Mouse (Mus musculus) myocyte (in vitro differentiated cells): ENCODE measurements around the gene Anks1. TPM values are rescaled to one million over a fixed set of nuclear protein-coding genes. Genes with fewer than 3 reads are reported as not detected.

Experiments
- H3K27me3 ChIP-seq: one replicate; pipeline ENCODE4 v1.6.1; 2011; ENCODE audit not compliant: control insufficient read depth, insufficient read depth, insufficient read length
- H3K36me3 ChIP-seq: one replicate; pipeline ENCODE4 v1.6.1; 2011; ENCODE audit not compliant: control insufficient read depth, insufficient read depth
- H3K4me2 ChIP-seq: one replicate; pipeline ENCODE4 v1.6.1; 2011; ENCODE audit warnings: low read depth, control low read depth
- H3K4me3 ChIP-seq: one replicate; pipeline ENCODE4 v1.5.1; 2011; ENCODE audit warnings: mild to moderate bottlenecking, control low read depth, moderate library complexity
- H3K79me2 ChIP-seq: one replicate; pipeline ENCODE4 v1.6.1; 2011; ENCODE audit not compliant: control insufficient read depth, insufficient read depth
- H3ac ChIP-seq: one replicate; pipeline ENCODE4 v1.6.1; 2011; ENCODE audit not compliant: control insufficient read depth, insufficient read length
- CEBPB ChIP-seq: IDR thresholded peaks from 2 replicates; pipeline ENCODE4 v1.6.1; 2011; ENCODE audit warnings: mild to moderate bottlenecking, moderate library complexity; ENCODE audit not compliant: poor library complexity, insufficient read depth, severe bottlenecking
- E2F4 ChIP-seq: IDR thresholded peaks from one replicate; pipeline ENCODE4 v1.6.1; 2011; ENCODE audit warnings: mild to moderate bottlenecking, control low read depth, moderate library complexity; ENCODE audit not compliant: insufficient read depth
- MAX ChIP-seq: IDR thresholded peaks from one replicate; pipeline ENCODE4 v1.6.1; 2011; ENCODE audit warnings: low read depth, mild to moderate bottlenecking, control low read depth
- MYOD1 ChIP-seq, 3 experiments: IDR thresholded peaks; one replicate each; pipeline ENCODE4 v1.6.1; 2011; ENCODE audit warnings: control low read depth in 2 of 3, low read depth in 2 of 3, mild to moderate bottlenecking in 2 of 3, moderate library complexity in 1 of 3; ENCODE audit not compliant: insufficient read length in 2 of 3, control insufficient read depth in 1 of 3
- MYOG ChIP-seq, 3 experiments: IDR thresholded peaks; one replicate each; pipeline ENCODE4 v1.6.1; 2011; ENCODE audit warnings: control low read depth in 2 of 3, low read depth in 2 of 3, mild to moderate bottlenecking in 2 of 3; ENCODE audit not compliant: insufficient read length in 2 of 3, control insufficient read depth in 1 of 3, insufficient read depth in 1 of 3
- POLR2A ChIP-seq: IDR thresholded peaks from one replicate; pipeline ENCODE4 v1.6.1; 2011; ENCODE audit warnings: low read depth, mild to moderate bottlenecking, control low read depth, moderate library complexity; ENCODE audit not compliant: insufficient read length
- POLR2AphosphoS2 ChIP-seq: IDR thresholded peaks from one replicate; pipeline ENCODE4 v1.6.1; 2011; ENCODE audit warnings: low read depth, control low read depth; ENCODE audit not compliant: insufficient read length
- REST ChIP-seq: IDR thresholded peaks from one replicate; pipeline ENCODE4 v1.6.1; 2011; ENCODE audit warnings: mild to moderate bottlenecking, control low read depth, moderate library complexity; ENCODE audit not compliant: insufficient read depth, insufficient read length
- SRF ChIP-seq: IDR thresholded peaks from one replicate; pipeline ENCODE4 v1.6.1; 2011; ENCODE audit warnings: low read depth; ENCODE audit not compliant: control insufficient read depth, insufficient read length
- TCF12 ChIP-seq: IDR thresholded peaks from one replicate; pipeline ENCODE4 v1.6.1; 2011; ENCODE audit warnings: mild to moderate bottlenecking, control low read depth; ENCODE audit not compliant: poor library complexity, insufficient read depth, severe bottlenecking
- TCF3 ChIP-seq: IDR thresholded peaks from one replicate; pipeline ENCODE4 v1.6.1; 2011; ENCODE audit warnings: low read depth, control low read depth; ENCODE audit not compliant: insufficient read length
- USF1 ChIP-seq: IDR thresholded peaks from one replicate; pipeline ENCODE4 v1.6.1; 2011; ENCODE audit warnings: low read depth, mild to moderate bottlenecking, control low read depth, moderate library complexity
- polyA plus RNA-seq: library from polyadenylated mRNA; unstranded; fragments of >200 nt; fragmentation: generic; extraction: Trizol; gene quantifications from one replicate; pipeline ENCODE4 v1.2.1, GENCODE M21; 2012; ENCODE audit warnings: missing spikeins

Gene Anks1
- polyA plus RNA-seq, 1 experiment: 10.0 TPM

- Histone ChIP-seq H3K79me2 (no peaks in the 10 kb centered on the region), H3K4me2 (no peak overlapping the region), H3K36me3 (no peaks in the 10 kb centered on the region), H3ac (no peak overlapping the region), H3K27me3 (no peaks in the 10 kb centered on the region), H3K4me3 (no peak overlapping the region)
- TF ChIP-seq MAX (no peak), MYOD1 (IDR thresholded peaks at IDR 0.05; ENCODE audit: control insufficient read depth in 1 of 3, insufficient read length in 2 of 3, low read depth in 2 of 3) (no peak), E2F4 (no peak), POLR2AphosphoS2 (no peak), TCF12 (no peak), MYOG (IDR thresholded peaks at IDR 0.05; ENCODE audit: control insufficient read depth in 1 of 3, insufficient read depth in 1 of 3, insufficient read length in 2 of 3, low read depth in 2 of 3) (no peak), SRF (no peak), POLR2A (no peak)
Measured at GRCm38 (mm10) chr17:28047017-28047416, 137.9 kb downstream of the Anks1 start.

GRCm38 (mm10) chr17:28047520-28047919 lies 138.4 kb downstream of the Anks1 start:
- Histone ChIP-seq H3K4me3 (no peak overlapping the region), H3K79me2 (no peaks in the 10 kb centered on the region), H3K4me2 (no peak overlapping the region), H3K36me3 (no peaks in the 10 kb centered on the region), H3K27me3 (no peaks in the 10 kb centered on the region), H3ac (no peak overlapping the region)
- TF ChIP-seq MYOD1 (IDR thresholded peaks at IDR 0.05; ENCODE audit: control insufficient read depth in 1 of 3, insufficient read length in 2 of 3, low read depth in 2 of 3) (no peak), TCF12 (no peak), POLR2AphosphoS2 (no peak), MAX (no peak), REST (no peak), USF1 (no peak), POLR2A (no peak), MYOG (IDR thresholded peaks at IDR 0.05; ENCODE audit: control insufficient read depth in 1 of 3, insufficient read depth in 1 of 3, insufficient read length in 2 of 3, low read depth in 2 of 3) (no peak), CEBPB (no peak), E2F4 (no peak)

- Histone ChIP-seq H3K36me3 (no peaks in the 10 kb centered on the region), H3K4me3 (no peak overlapping the region), H3K79me2 (no peaks in the 10 kb centered on the region), H3K4me2 (no peak overlapping the region), H3K27me3 (no peaks in the 10 kb centered on the region), H3ac (no peak overlapping the region)
- TF ChIP-seq TCF12 (no peak), MYOG (IDR thresholded peaks at IDR 0.05; ENCODE audit: control insufficient read depth in 1 of 3, insufficient read depth in 1 of 3, insufficient read length in 2 of 3, low read depth in 2 of 3) (peak in 1 of 3 experiments; percentile 46), MYOD1 (IDR thresholded peaks at IDR 0.05; ENCODE audit: control insufficient read depth in 1 of 3, insufficient read length in 2 of 3, low read depth in 2 of 3) (peak in 1 of 3 experiments; percentile 2), MAX (no peak)
Measured at GRCm38 (mm10) chr17:28048425-28048824, 139.3 kb downstream of the Anks1 start.

- Histone ChIP-seq H3K27me3 (no peaks in the 10 kb centered on the region), H3K79me2 (no peaks in the 10 kb centered on the region), H3ac (no peak overlapping the region), H3K4me3 (no peak overlapping the region), H3K4me2 (no peak overlapping the region), H3K36me3 (no peaks in the 10 kb centered on the region)
- TF ChIP-seq E2F4: no peak
- no peak for TF ChIP-seq TCF3
- TF ChIP-seq MAX: no peak
- TF ChIP-seq TCF12: no peak
- TF ChIP-seq REST: no peak
Measured at GRCm38 (mm10) chr17:28050210-28050609, 141.1 kb downstream of the Anks1 start.

DNA sequence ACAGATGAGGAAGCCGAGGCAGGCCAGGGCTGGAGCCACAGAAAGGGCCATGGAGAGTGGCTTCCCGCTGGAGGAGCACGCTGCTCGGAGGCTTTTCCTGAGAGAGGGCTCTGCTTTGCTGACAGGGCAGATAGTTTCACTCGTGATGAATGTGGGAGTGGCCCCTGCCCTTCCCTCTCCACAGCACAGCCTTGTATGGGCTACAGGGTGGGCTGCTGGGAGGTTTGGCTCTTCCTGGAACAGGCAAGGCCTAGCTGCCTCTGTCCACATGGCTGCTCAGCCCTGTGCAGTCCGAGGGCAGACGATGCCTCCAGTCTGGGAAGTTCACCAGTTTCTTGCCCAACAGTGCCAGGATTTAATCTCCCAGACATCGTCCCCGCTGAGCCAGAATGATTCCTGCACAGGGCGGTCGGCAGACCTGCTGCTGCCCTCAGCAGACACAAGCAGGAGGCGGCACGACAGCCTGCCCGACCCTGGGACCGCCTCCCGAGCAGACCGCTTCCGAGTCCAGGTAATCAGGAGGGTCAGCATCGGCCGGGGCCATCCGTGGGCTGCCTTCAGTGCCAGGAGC lies 143.3 kb downstream of the Anks1 start:
- H3K4me3 ChIP-seq: no peak overlapping the region
- H3K27me3 ChIP-seq: no peaks in the 10 kb centered on the region
- H3K79me2 ChIP-seq: no peaks in the 10 kb centered on the region
- TF ChIP-seq POLR2A: no peak
- no peak for TF ChIP-seq SRF
- no peak for TF ChIP-seq MYOG (IDR thresholded peaks at IDR 0.05; ENCODE audit: control insufficient read depth in 1 of 3, insufficient read depth in 1 of 3, insufficient read length in 2 of 3, low read depth in 2 of 3)
- TF ChIP-seq POLR2AphosphoS2: no peak
- TF ChIP-seq E2F4: no peak
- no peak for TF ChIP-seq TCF3
- TF ChIP-seq TCF12: no peak
- no peak for TF ChIP-seq MYOD1 (IDR thresholded peaks at IDR 0.05; ENCODE audit: control insufficient read depth in 1 of 3, insufficient read length in 2 of 3, low read depth in 2 of 3)
- TF ChIP-seq CEBPB: no peak
- TF ChIP-seq REST: no peak
- TF ChIP-seq USF1: no peak
- no peak for TF ChIP-seq MAX
- no peak overlapping the region for H3ac ChIP-seq
- no peak overlapping the region for H3K4me2 ChIP-seq
- no peaks in the 10 kb centered on the region for H3K36me3 ChIP-seq
